Mouse (Mus musculus) heart, postnatal 25 days (tissue): ENCODE results near the gene Anxa11. TPM values are rescaled to one million over a fixed set of nuclear protein-coding genes. Genes with fewer than 3 reads are reported as not detected.
"Not testable (repeated sequence)": the region's sequence is repeated elsewhere in the genome, so short reads cannot be mapped to it uniquely, and the experiment has no call there.

Source experiments
- DNase-seq: peaks from one replicate; pipeline ENCODE4 v3.0.0; 2022; ENCODE audit warnings: low spot score
- intact Hi-C: fragments of 180-260 bp; cut with DNase I; formaldehyde crosslinking; loops from one replicate; pipeline ENCODE4 v1.15.1; 2025
- total RNA-seq, 2 experiments: library from RNA; stranded (reverse); gene quantifications; 2 replicates each; pipeline ENCODE4 v1.2.3; 2021

Anxa11 gene
- total RNA-seq, 2 experiments from 2014 or later: 72.3 to 80.0 TPM

- no peak for DNase-seq
These were observed 3.5 kb upstream of the Anxa11 start for GRCm38 (mm10) chr14:25838411-25838810.

GRCm38 (mm10) chr14:25839791-25840190 lies 2.2 kb upstream of the Anxa11 start:
- DNase-seq: no peak
- intact Hi-C loops: no loop called here

More at GRCm38 (mm10) chr14:25838411-25838810, 3.5 kb upstream of the Anxa11 start:
- intact Hi-C loops: no loop called here

GRCm38 (mm10) chr14:25840961-25841360 lies 995 bp upstream of the Anxa11 start:
- intact Hi-C loops: no loop called here
- no peak for DNase-seq

DNA sequence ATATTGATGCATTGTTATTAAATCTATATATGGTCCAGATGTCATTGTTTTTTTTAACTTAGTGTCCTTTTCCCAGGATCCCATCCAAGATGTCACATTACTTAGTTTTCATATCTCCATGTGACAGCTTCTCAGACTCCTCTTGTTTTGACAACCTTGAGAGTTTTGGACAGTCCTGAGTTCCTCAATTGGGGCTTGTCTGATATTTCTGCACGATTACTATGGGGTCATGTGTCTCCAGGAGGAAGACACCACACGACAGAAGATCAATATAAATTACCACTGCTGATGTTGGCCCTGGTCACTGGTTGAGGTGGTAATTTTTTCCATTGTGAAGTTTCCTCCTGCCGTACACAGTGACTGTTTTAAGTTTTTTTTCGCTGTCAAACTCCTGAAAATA lies 377 bp upstream of the Anxa11 start:
- intact Hi-C loops: no loop called here

GRCm38 (mm10) chr14:25842688-25843003 lies 690 bp downstream of the Anxa11 start:
- intact Hi-C loops: no loop called here
- DNase-seq: no peak

More for the DNA sequence above, 377 bp upstream of the Anxa11 start:
- no peak for DNase-seq

- intact Hi-C loops: no loop called here
- DNase-seq: no peak
These were observed 2.4 kb downstream of the Anxa11 start for GRCm38 (mm10) chr14:25844372-25844771.

- intact Hi-C loops: no loop called here
- no peak for DNase-seq
These were observed 4.0 kb downstream of the Anxa11 start for GRCm38 (mm10) chr14:25845832-25846383.

DNA sequence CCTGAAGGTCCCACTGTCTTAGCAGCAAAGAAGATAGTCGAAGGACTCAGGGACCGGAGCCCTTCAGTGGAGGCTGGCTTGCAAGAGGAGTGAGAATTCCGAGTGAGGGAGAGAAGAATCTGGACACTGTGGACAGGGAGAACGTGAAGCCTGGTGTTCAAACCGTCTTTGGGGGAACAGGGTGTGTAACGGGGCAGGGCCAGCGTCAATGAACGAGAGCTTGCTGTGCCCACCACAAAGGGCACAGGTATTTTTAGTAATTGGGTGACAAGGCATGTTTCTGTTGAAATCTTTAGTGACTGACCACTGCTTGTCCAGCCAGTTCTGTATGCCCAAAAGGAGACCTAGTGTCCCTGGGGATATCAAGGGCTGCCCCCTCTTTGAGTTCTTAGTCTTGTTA lies 4.6 kb downstream of the Anxa11 start:
- intact Hi-C loops: no loop called here
- DNase-seq: no peak

DNA sequence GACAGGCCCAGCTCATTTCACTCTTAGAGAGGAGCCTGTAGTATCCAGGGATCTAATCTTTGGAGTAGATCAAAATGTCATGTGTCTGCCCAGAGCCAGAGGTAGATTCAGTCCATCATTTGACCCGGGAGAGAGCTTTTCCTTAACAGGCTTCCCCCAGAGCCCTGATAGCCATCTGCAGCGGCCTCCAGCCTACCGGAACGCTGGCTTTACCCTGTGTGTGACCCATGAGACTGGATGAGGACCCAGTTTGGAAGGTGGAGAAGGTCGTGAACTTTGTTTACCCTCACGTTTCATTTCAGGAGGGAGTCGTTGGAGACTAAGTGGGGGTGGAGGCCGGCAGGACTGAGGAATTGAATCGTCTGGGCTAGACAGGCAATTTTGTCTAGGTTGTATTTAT lies 5.7 kb downstream of the Anxa11 start:
- no peak for DNase-seq
- intact Hi-C loops: no loop called here

DNA sequence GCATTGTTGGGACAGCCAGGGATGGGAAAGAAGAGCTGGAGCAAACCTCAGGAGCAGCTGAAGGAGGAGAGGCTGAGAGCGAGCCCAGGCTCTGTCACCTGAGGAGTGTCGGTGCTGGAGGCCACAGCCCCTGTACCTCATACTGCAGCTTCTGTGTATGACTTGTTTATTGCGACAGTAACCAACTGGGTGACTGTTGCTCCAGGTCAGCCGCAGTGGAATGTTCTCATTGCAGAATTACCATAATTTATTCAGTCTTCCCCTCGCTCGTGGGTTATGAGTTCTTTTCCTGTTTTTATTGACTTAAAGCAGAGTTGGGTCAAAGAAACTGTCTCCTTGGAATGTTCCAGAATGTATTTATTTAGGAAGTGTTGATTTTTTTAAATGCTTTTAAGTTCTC lies 6.3 kb downstream of the Anxa11 start:
- no peak for DNase-seq
- intact Hi-C loops: no loop called here

DNA sequence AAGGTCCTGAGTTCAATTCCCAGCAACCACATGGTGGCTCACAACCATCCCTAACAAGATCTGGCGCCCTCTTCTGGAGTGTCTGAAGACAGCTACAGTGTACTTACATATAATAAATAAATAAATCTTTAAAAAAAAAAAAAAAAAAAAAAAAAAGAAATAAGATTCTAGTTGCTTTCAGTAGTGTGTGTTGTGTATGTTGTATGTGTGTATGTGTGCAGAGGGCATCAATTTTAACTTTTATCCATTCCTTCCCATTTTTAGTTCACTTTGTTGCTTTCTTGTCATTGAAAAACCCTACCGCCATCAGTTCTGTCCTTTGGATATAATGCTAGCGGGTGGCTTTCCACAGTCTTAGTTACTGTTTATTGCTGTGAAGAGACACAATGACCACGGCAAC lies 6.8 kb downstream of the Anxa11 start:
- DNase-seq, intact Hi-C loops: not testable (repeated sequence)

DNA sequence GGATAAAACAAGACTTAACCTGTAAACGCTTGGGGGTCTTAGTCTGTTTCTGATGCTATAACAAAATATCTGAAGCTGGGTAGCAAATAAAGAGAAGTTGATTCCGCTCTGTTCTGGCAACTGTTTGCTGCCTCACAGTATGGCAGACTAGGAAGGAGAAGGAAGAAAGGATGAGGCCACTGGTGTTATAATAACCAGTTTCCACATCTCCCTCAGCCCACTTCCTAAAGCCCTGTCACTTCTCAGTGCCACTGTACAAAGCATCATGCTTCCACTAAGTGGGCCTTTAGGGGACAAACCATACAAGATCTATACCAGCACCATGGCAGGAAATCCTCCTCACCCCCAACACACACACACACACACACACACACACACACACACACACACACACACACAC lies 8.5 kb downstream of the Anxa11 start:
- intact Hi-C loops: no loop called here
- no peak for DNase-seq

- intact Hi-C loops: no loop called here
- DNase-seq: no peak
These were observed 9.2 kb downstream of the Anxa11 start for GRCm38 (mm10) chr14:25851189-25851588.

GRCm38 (mm10) chr14:25852121-25852561 lies 10.2 kb downstream of the Anxa11 start:
- intact Hi-C loops: no loop called here

DNA sequence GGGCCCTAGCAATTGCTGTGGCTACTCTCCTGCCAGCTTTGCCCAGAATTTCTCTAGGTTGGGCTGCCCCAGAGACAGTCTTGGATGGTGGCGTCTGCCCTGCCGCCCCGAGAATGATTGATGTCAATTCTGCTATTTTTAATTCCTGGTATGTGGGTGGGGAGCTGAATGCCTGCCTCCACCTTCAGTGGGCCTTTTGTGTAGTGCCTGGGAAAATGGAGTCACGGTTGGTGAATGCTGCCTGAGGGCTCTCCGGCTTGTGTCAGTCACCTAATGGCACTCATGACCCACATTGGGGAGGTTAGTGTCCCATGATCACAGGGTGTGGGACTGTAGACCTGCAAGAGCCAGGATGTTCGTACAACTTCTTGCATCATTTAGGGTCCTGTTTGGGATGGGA lies 11.3 kb downstream of the Anxa11 start:
- no peak for DNase-seq
- intact Hi-C loops: no loop called here

More at GRCm38 (mm10) chr14:25852121-25852561, 10.2 kb downstream of the Anxa11 start:
- no peak for DNase-seq

- no peak for DNase-seq
- intact Hi-C loops: no loop called here
These were observed 11.9 kb downstream of the Anxa11 start for GRCm38 (mm10) chr14:25853717-25854452.

- intact Hi-C loops: no loop called here
- no peak for DNase-seq
These were observed 13.4 kb downstream of the Anxa11 start for GRCm38 (mm10) chr14:25855241-25855885.

- intact Hi-C loops: no loop called here
- no peak for DNase-seq
These were observed 15.2 kb downstream of the Anxa11 start for GRCm38 (mm10) chr14:25857168-25857621.

- intact Hi-C loops: no loop called here
These were observed 16.0 kb downstream of the Anxa11 start for GRCm38 (mm10) chr14:25857940-25858339.

DNA sequence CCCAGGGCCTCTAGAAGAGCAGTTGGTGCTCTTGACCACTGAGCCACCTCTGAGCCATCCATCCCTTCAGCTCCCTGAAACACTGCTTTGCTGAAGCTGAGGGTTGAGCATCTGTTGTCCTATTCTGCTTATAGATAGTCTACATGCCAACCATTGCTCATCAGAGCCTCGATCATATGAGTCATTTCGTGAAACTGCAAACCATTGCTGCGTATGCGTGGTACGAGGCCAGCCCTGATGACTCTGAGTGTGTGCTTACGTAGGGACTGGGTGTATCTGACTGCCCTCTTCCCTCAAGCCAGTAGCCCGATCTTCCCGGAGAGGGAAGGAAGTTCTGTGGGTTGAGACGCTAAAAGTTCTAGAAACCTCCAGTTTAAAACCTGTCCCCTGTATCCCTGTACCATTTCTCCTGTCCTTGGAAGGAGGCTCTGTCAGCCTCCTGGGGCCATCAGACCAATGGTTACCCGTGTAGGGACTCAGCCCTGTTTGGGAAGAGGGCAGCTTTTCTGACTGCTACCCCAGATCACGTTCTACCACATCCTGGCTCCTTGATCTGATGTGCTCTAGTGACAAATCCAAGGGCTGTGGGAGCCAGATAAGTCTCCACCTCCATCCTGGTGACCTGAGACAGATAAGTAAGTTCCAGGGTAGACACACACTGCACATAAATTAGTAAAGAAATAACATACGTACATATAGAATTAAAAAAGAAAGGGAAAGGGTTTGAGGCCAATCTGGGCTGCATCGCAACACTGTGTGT lies 20.0 kb downstream of the Anxa11 start:
- intact Hi-C loops: no loop called here
- DNase-seq: no peak

More at GRCm38 (mm10) chr14:25857940-25858339, 16.0 kb downstream of the Anxa11 start:
- DNase-seq: no peak
